Mouse (Mus musculus) thymus, adult 2 months (tissue): ENCODE results near the gene Zc3hc1. TPM values are rescaled to one million over a fixed set of nuclear protein-coding genes. Genes with fewer than 3 reads are reported as not detected.

Source experiments
- DNase-seq: peaks from one replicate; pipeline ENCODE4 v3.0.0; 2021
- H3K27ac ChIP-seq: fragments of 200-500 bp; 2 replicates; pipeline ENCODE4 v1.5.1; 2012; ENCODE audit warnings: low read length, control low read depth; ENCODE audit not compliant: control insufficient read depth, insufficient read depth
- H3K27me3 ChIP-seq: fragments of 200-500 bp; 2 replicates; pipeline ENCODE4 v1.6.1; 2012; ENCODE audit warnings: mild to moderate bottlenecking, low read length, moderate library complexity, mixed read lengths; ENCODE audit not compliant: control insufficient read depth, insufficient read depth
- H3K36me3 ChIP-seq: fragments of 200-500 bp; 2 replicates; pipeline ENCODE4 v1.6.1; 2012; ENCODE audit warnings: mild to moderate bottlenecking, low read length, moderate library complexity; ENCODE audit not compliant: control insufficient read depth, insufficient read depth
- H3K4me1 ChIP-seq: fragments of 200-500 bp; replicated peaks from 2 replicates; pipeline ENCODE4 v1.6.1; 2012; ENCODE audit warnings: low read length; ENCODE audit not compliant: control insufficient read depth, insufficient read depth
- H3K4me3 ChIP-seq: fragments of 200-500 bp; 2 replicates; pipeline ENCODE4 v1.5.1; 2012; ENCODE audit warnings: mild to moderate bottlenecking, low read length, control low read depth, moderate library complexity; ENCODE audit not compliant: control insufficient read depth, insufficient read depth
- CTCF ChIP-seq: fragments of 200-500 bp; IDR thresholded peaks from 2 replicates; pipeline ENCODE4 v1.5.1; 2012; ENCODE audit warnings: mild to moderate bottlenecking, control low read depth, low read length, moderate library complexity, borderline replicate concordance; ENCODE audit not compliant: control insufficient read depth, poor library complexity, insufficient read depth; ENCODE audit errors: extremely low read depth
- POLR2A ChIP-seq: fragments of 200-500 bp; IDR thresholded peaks from 2 replicates; pipeline ENCODE4 v1.6.1; 2012; ENCODE audit warnings: mild to moderate bottlenecking, low read length, control low read depth, moderate library complexity; ENCODE audit not compliant: control insufficient read depth, poor library complexity, insufficient read depth; ENCODE audit errors: extremely low read depth
- WGBS: fragments of 180-500 bp; shearing (Covaris S2); methylation state at CpG from one replicate; pipeline ENCODE4 v1.1.7; 2018; 5-methylcytosine and 5-hydroxymethylcytosine counted together
- polyA plus RNA-seq: library from polyadenylated mRNA; depleted of rRNA; stranded (reverse); fragments of >200 nt; gene quantifications from 2 replicates; pipeline ENCODE4 v1.2.3, GENCODE M21; 2012; rRNA removed

Gene Zc3hc1
- 24.2 and 27.3 TPM in 2 replicates for polyA plus RNA-seq

GRCm38 (mm10) chr6:30390714-30391697 lies at the start of gene Zc3hc1:
Gene Zc3hc1, minus strand, starts transcription at chr6:30391028.
- peak; percentile 80 for DNase-seq
- WGBS = 8% methylated on average over 33 of the region's 33 CpGs
- Histone ChIP-seq H3K4me3 (peak within 1 kb of the TSS; percentile 99), H3K4me1 (peaks cover 2% of the 10 kb centered on the region), H3K27ac (no peak within 1 kb of the TSS), H3K36me3 (peaks cover 11% of the 10 kb centered on the region), H3K27me3 (no peaks in the 10 kb centered on the region)
- TF ChIP-seq CTCF = no peak
- TF ChIP-seq POLR2A = peak; percentile 59; the same call in 1 of the 2 replicates

DNA sequence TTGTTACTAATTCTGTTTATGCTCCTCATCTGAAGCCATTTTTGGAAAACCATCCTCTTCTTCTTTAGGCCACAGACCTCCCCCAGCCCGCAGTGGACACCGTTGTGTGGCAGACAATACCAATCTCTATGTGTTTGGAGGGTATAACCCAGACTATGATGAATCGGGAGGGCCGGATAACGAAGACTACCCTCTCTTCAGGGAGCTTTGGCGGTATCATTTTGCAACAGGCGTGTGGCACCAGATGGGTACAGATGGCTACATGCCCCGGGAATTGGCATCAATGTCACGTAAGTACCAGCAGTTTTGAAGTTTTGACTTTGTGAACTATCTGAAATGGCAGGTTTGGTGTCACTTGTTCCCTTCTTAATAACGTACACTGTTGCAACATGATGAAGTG lies 48.7 kb upstream of the Zc3hc1 start:
- H3K4me1 ChIP-seq = no peaks in the 10 kb centered on the region
- peaks cover 7% of the 10 kb centered on the region for H3K36me3 ChIP-seq
- WGBS = 98% methylated on average over 10 of the region's 10 CpGs
- no peak overlapping the region for H3K27ac ChIP-seq
- DNase-seq = no peak
- H3K27me3 ChIP-seq = no peaks in the 10 kb centered on the region
- TF ChIP-seq CTCF = no peak
- no peak for TF ChIP-seq POLR2A
- H3K4me3 ChIP-seq = no peak overlapping the region

GRCm38 (mm10) chr6:30437054-30437453 lies 46.2 kb upstream of the Zc3hc1 start:
- TF ChIP-seq CTCF = no peak
- TF ChIP-seq POLR2A = no peak
- WGBS = 88% methylated on average over 3 of the region's 3 CpGs
- Histone ChIP-seq H3K4me1 (no peaks in the 10 kb centered on the region), H3K4me3 (no peak overlapping the region), H3K36me3 (no peaks in the 10 kb centered on the region), H3K27ac (no peak overlapping the region), H3K27me3 (no peaks in the 10 kb centered on the region)
- no peak for DNase-seq

- H3K4me3 ChIP-seq = no peak overlapping the region
- TF ChIP-seq CTCF (no peak), POLR2A (no peak)
- no peak for DNase-seq
- WGBS = 95% methylated on average over 3 of the region's 3 CpGs
- no peak overlapping the region for H3K27ac ChIP-seq
- H3K4me1 ChIP-seq = no peaks in the 10 kb centered on the region
- H3K27me3 ChIP-seq = no peaks in the 10 kb centered on the region
- H3K36me3 ChIP-seq = no peaks in the 10 kb centered on the region
These were observed 45.6 kb upstream of the Zc3hc1 start for GRCm38 (mm10) chr6:30436476-30436875.

DNA sequence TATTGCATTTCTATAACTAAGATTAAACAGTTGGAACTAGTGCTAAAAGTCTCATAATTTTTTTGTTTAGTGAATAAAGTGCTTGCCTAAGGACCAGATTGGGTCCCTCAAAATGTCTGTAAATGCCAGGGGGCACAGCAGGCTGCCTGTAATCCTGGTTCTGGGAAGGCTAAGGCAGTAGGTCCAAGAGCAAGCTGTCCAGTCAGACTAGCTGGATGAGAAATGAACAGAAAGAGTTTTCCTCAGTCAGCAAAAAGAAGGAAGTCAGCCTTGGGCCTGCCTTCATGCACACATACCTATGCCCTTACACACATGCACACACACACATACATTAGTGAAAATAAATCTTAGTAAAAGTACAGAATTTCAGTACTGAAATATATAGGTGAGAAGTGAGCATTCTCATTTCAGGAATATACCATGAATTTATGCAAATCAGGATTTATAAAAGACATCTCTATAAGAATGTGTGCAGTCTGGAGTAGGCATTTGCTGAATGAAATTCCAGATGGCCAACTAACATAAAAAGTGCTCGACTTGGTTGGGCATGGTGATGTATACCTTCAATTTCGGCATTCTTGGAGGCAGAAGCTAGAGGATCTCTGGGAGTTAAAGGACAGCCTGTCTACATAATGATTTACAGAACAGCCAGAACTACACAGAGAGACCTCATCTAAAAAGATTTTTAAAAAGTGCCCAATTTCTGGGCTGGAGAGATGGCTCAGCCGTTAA lies 41.8 kb upstream of the Zc3hc1 start:
- no peak for DNase-seq
- 89% methylated on average over 3 of the region's 3 CpGs for WGBS
- no peaks in the 10 kb centered on the region for H3K27me3 ChIP-seq
- H3K4me1 ChIP-seq = no peaks in the 10 kb centered on the region
- no peak overlapping the region for H3K27ac ChIP-seq
- TF ChIP-seq POLR2A (no peak), CTCF (no peak)
- no peaks in the 10 kb centered on the region for H3K36me3 ChIP-seq
- H3K4me3 ChIP-seq = no peak overlapping the region

GRCm38 (mm10) chr6:30416801-30417200 lies 26.0 kb upstream of the Zc3hc1 start:
- no peaks in the 10 kb centered on the region for H3K4me1 ChIP-seq
- H3K27me3 ChIP-seq = no peaks in the 10 kb centered on the region
- no peak overlapping the region for H3K27ac ChIP-seq
- no peak for DNase-seq
- no peaks in the 10 kb centered on the region; the same call in 1 of the 2 replicates for H3K36me3 ChIP-seq
- no peak for TF ChIP-seq CTCF
- no peak for TF ChIP-seq POLR2A
- no peak overlapping the region for H3K4me3 ChIP-seq
- 96% methylated on average over 7 of the region's 7 CpGs for WGBS
